Mouse (Mus musculus) kidney, postnatal 0 days (tissue): ENCODE results near the gene Cyp2j5. TPM values are rescaled to one million over a fixed set of nuclear protein-coding genes. Genes with fewer than 3 reads are reported as not detected.

Experiments
- ATAC-seq: fragments of 200-750 bp; cut with Nextera tagmentation; replicated peaks from 2 replicates; pipeline ENCODE4 v1.8.0; 2017; ENCODE audit warnings: low read depth, moderate number of reproducible peaks, moderate TSS enrichment, moderate library complexity; ENCODE audit not compliant: low FRiP score
- DNase-seq: peaks from one replicate; pipeline ENCODE4 v3.0.0-alpha.2; 2016; ENCODE audit warnings: low spot score
- H3K27ac ChIP-seq: fragments of 300-500 bp; sonication (generic); 2 replicates; pipeline ENCODE4 v1.5.1; 2014; ENCODE audit warnings: mild to moderate bottlenecking
- H3K27me3 ChIP-seq: fragments of 300-500 bp; sonication (generic); 2 replicates; pipeline ENCODE4 v1.6.1; 2014; ENCODE audit warnings: low read length, mixed read lengths; ENCODE audit not compliant: insufficient read depth
- H3K36me3 ChIP-seq: fragments of 300-500 bp; sonication (generic); 2 replicates; pipeline ENCODE4 v1.6.1; 2014; ENCODE audit warnings: low read length, mixed read lengths; ENCODE audit not compliant: insufficient read depth
- H3K4me1 ChIP-seq: fragments of 300-500 bp; sonication (generic); replicated peaks from 2 replicates; pipeline ENCODE4 v1.6.1; 2014; ENCODE audit warnings: antibody characterized with exemption, low read length, mixed read lengths; ENCODE audit not compliant: insufficient read depth
- H3K4me2 ChIP-seq: fragments of 300-500 bp; sonication (generic); 2 replicates; pipeline ENCODE4 v1.6.1; 2014; ENCODE audit warnings: mild to moderate bottlenecking, low read length, moderate library complexity, mixed read lengths
- H3K4me3 ChIP-seq: fragments of 300-500 bp; sonication (generic); replicated peaks from 2 replicates; pipeline ENCODE4 v1.5.1; 2014; ENCODE audit warnings: low read depth, low read length
- H3K9ac ChIP-seq: fragments of 300-500 bp; sonication (generic); 2 replicates; pipeline ENCODE4 v1.6.1; 2014; ENCODE audit warnings: low read depth, low read length
- H3K9me3 ChIP-seq: fragments of 300-500 bp; sonication (generic); replicated peaks from 2 replicates; pipeline ENCODE4 v1.6.1; 2016; ENCODE audit warnings: low read length, inconsistent platforms, mixed read lengths
- CTCF ChIP-seq: IDR thresholded peaks from 2 replicates; pipeline ENCODE4 v1.5.1; 2016; ENCODE audit warnings: antibody characterized with exemption, low read depth, mild to moderate bottlenecking, moderate library complexity
- WGBS: fragments of 180-500 bp; shearing (Covaris S2); extraction: QIAGEN DNeasy Blood & Tissue Kit; methylation state at CpG from one replicate; pipeline ENCODE4 v1.1.7; 2014; 5-methylcytosine and 5-hydroxymethylcytosine counted together
- polyA plus RNA-seq: library from polyadenylated mRNA; unstranded; fragments of >200 nt; fragmentation: Nextera tagmentation; extraction: Ambion mirVana; gene quantifications from 2 replicates; pipeline ENCODE4 v1.2.1, GENCODE M21; 2015

Cyp2j5 gene
- polyA plus RNA-seq: 72.7 and 90.7 TPM in 2 replicates

- Histone ChIP-seq H3K36me3 (no peaks in the 10 kb centered on the region), H3K27ac (no peak within 1 kb of the TSS)
Observed at GRCm38 (mm10) chr4:96663991-96664390, at the start of gene Cyp2j5. TSS of gene Cyp2j5 (minus strand) at chr4:96664154.

GRCm38 (mm10) chr4:96705281-96705951 lies 41.5 kb upstream of the Cyp2j5 start:
- no peak overlapping the region for H3K4me3 ChIP-seq
- ATAC-seq: no peak
- DNase-seq: peak; percentile 68
- TF ChIP-seq CTCF: peak; percentile 72
- H3K36me3 ChIP-seq: no peaks in the 10 kb centered on the region
- H3K27me3 ChIP-seq: no peaks in the 10 kb centered on the region
- H3K4me1 ChIP-seq: no peaks in the 10 kb centered on the region
- no peak overlapping the region for H3K27ac ChIP-seq
- H3K4me2 ChIP-seq: no peak overlapping the region
- no peaks in the 10 kb centered on the region for H3K9me3 ChIP-seq
- 45% methylated on average over 2 of the region's 2 CpGs for WGBS
- H3K9ac ChIP-seq: no peak overlapping the region

More at GRCm38 (mm10) chr4:96663991-96664390, at the start of gene Cyp2j5:
- Histone ChIP-seq H3K4me1 (no peaks in the 10 kb centered on the region), H3K4me2 (0 out of 2 replicates have a peak within 1 kb of the TSS, but pooled peaks have one; percentile 18), H3K27me3 (no peaks in the 10 kb centered on the region), H3K9ac (no peak within 1 kb of the TSS), H3K4me3 (no peak within 1 kb of the TSS), H3K9me3 (no peaks in the 10 kb centered on the region)
- no peak for TF ChIP-seq CTCF
- ATAC-seq (peak; percentile 76), DNase-seq (peak; percentile 12)
- 81% methylated on average over 2 of the region's 2 CpGs for WGBS

GRCm38 (mm10) chr4:96698218-96698561 lies 34.2 kb upstream of the Cyp2j5 start:
- Histone ChIP-seq H3K4me3 (no peak overlapping the region), H3K36me3 (no peaks in the 10 kb centered on the region), H3K27me3 (no peaks in the 10 kb centered on the region), H3K4me2 (no peak overlapping the region), H3K4me1 (no peaks in the 10 kb centered on the region), H3K9me3 (no peaks in the 10 kb centered on the region), H3K9ac (no peak overlapping the region), H3K27ac (no peak overlapping the region)
- TF ChIP-seq CTCF: no peak
- ATAC-seq: no peak
- DNase-seq: no peak
- 71% methylated on average over 5 of the region's 5 CpGs for WGBS

- ATAC-seq (0 out of 2 replicates have a peak, but pooled peaks have one; percentile 33), DNase-seq (no peak)
- Histone ChIP-seq H3K27ac (no peak overlapping the region), H3K4me3 (no peak overlapping the region), H3K4me2 (no peak overlapping the region), H3K27me3 (no peaks in the 10 kb centered on the region), H3K9ac (no peak overlapping the region), H3K36me3 (no peaks in the 10 kb centered on the region), H3K9me3 (no peaks in the 10 kb centered on the region), H3K4me1 (no peaks in the 10 kb centered on the region)
- 86% methylated on average over 15 of the region's 15 CpGs for WGBS
- TF ChIP-seq CTCF: no peak
Observed at GRCm38 (mm10) chr4:96697511-96698217, 33.7 kb upstream of the Cyp2j5 start.

GRCm38 (mm10) chr4:96696614-96697360 lies 32.8 kb upstream of the Cyp2j5 start:
- DNase-seq (peak; percentile 74), ATAC-seq (peak; percentile 33; the same call in 1 of the 2 replicates)
- no peaks in the 10 kb centered on the region for H3K27me3 ChIP-seq
- no peak overlapping the region for H3K9ac ChIP-seq
- no peaks in the 10 kb centered on the region for H3K36me3 ChIP-seq
- H3K4me2 ChIP-seq: peak overlapping the region; percentile 32
- no peaks in the 10 kb centered on the region for H3K9me3 ChIP-seq
- 34% methylated on average over 13 of the region's 13 CpGs for WGBS
- no peaks in the 10 kb centered on the region for H3K4me1 ChIP-seq
- H3K27ac ChIP-seq: no peak overlapping the region
- TF ChIP-seq CTCF: peak; percentile 77
- H3K4me3 ChIP-seq: no peak overlapping the region

- DNase-seq: no peak
- no peak for ATAC-seq
Observed at GRCm38 (mm10) chr4:96687358-96687803, 23.4 kb upstream of the Cyp2j5 start.

More at GRCm38 (mm10) chr4:96687358-96687803, 23.4 kb upstream of the Cyp2j5 start:
- Histone ChIP-seq H3K27me3 (no peaks in the 10 kb centered on the region), H3K36me3 (no peaks in the 10 kb centered on the region), H3K9ac (no peak overlapping the region), H3K4me2 (no peak overlapping the region), H3K4me3 (no peak overlapping the region), H3K9me3 (no peaks in the 10 kb centered on the region), H3K4me1 (no peaks in the 10 kb centered on the region), H3K27ac (no peak overlapping the region)
- TF ChIP-seq CTCF: no peak
- 65% methylated on average over 2 of the region's 2 CpGs for WGBS
